Mouse (Mus musculus) kidney, embryonic 15.5 days (tissue): ENCODE measurements around the gene Rps6kc1. TPM values are rescaled to one million over a fixed set of nuclear protein-coding genes. Genes with fewer than 3 reads are reported as not detected.

Source experiments
- ATAC-seq: fragments of 200-750 bp; cut with Nextera tagmentation; replicated peaks from 2 replicates; pipeline ENCODE4 v1.8.0; 2017; ENCODE audit warnings: moderate TSS enrichment; ENCODE audit not compliant: low FRiP score
- H3K27ac ChIP-seq: fragments of 300-500 bp; sonication (generic); 2 replicates; pipeline ENCODE4 v1.5.1; 2015; ENCODE audit warnings: mild to moderate bottlenecking, inconsistent platforms
- H3K27me3 ChIP-seq: fragments of 300-500 bp; sonication (generic); 2 replicates; pipeline ENCODE4 v1.6.1; 2015; ENCODE audit warnings: inconsistent platforms
- H3K36me3 ChIP-seq: fragments of 300-500 bp; sonication (generic); 2 replicates; pipeline ENCODE4 v1.6.1; 2015; ENCODE audit warnings: inconsistent platforms
- H3K4me1 ChIP-seq: fragments of 300-500 bp; sonication (generic); 2 replicates; pipeline ENCODE4 v1.6.1; 2015; ENCODE audit warnings: inconsistent platforms
- H3K4me2 ChIP-seq: fragments of 300-500 bp; sonication (generic); 2 replicates; pipeline ENCODE4 v1.6.1; 2015; ENCODE audit warnings: moderate library complexity, mild to moderate bottlenecking, inconsistent platforms
- H3K4me3 ChIP-seq: fragments of 300-500 bp; sonication (generic); replicated peaks from 2 replicates; pipeline ENCODE4 v1.5.1; 2015; ENCODE audit warnings: mild to moderate bottlenecking, inconsistent platforms
- H3K9ac ChIP-seq: fragments of 300-500 bp; sonication (generic); 2 replicates; pipeline ENCODE4 v1.6.1; 2015; ENCODE audit warnings: mild to moderate bottlenecking, inconsistent platforms
- H3K9me3 ChIP-seq: fragments of 300-500 bp; sonication (generic); replicated peaks from 2 replicates; pipeline ENCODE4 v1.6.1; 2016; ENCODE audit warnings: inconsistent platforms
- WGBS: fragments of 180-500 bp; shearing (Covaris S2); methylation state at CpG from one replicate; pipeline ENCODE4 v1.1.7; 2015; ENCODE audit warnings: mixed read lengths; 5-methylcytosine and 5-hydroxymethylcytosine counted together
- polyA plus RNA-seq: library from polyadenylated mRNA; unstranded; fragments of >200 nt; fragmentation: Nextera tagmentation; extraction: Ambion mirVana; gene quantifications from 2 replicates; pipeline ENCODE4 v1.2.1, GENCODE M21; 2015

The Rps6kc1 gene
- polyA plus RNA-seq, 1 experiment from 2014 or later, result 14.8 TPM

- peaks cover 42% of the 10 kb centered on the region for H3K36me3 ChIP-seq
- H3K4me1 ChIP-seq, result no peaks in the 10 kb centered on the region
- no peaks in the 10 kb centered on the region for H3K27me3 ChIP-seq
- H3K9ac ChIP-seq, result no peak overlapping the region
- WGBS, result 61% methylated on average over 9 of the region's 9 CpGs
- H3K4me3 ChIP-seq, result no peak overlapping the region
- ATAC-seq, result no peak
- no peaks in the 10 kb centered on the region for H3K9me3 ChIP-seq
- H3K27ac ChIP-seq, result no peak overlapping the region
- H3K4me2 ChIP-seq, result no peak overlapping the region
These were observed 12.5 kb downstream of the Rps6kc1 start for GRCm38 (mm10) chr1:190898899-190899575.

- H3K4me3 ChIP-seq, result no peak overlapping the region
- no peaks in the 10 kb centered on the region for H3K9me3 ChIP-seq
- H3K4me2 ChIP-seq, result no peak overlapping the region
- no peaks in the 10 kb centered on the region for H3K27me3 ChIP-seq
- ATAC-seq, result no peak
- 91% methylated on average over 3 of the region's 3 CpGs for WGBS
- no peaks in the 10 kb centered on the region for H3K4me1 ChIP-seq
- H3K27ac ChIP-seq, result no peak overlapping the region
- peaks cover 36% of the 10 kb centered on the region for H3K36me3 ChIP-seq
- H3K9ac ChIP-seq, result no peak overlapping the region
These were observed 13.4 kb downstream of the Rps6kc1 start for GRCm38 (mm10) chr1:190898186-190898585.

GRCm38 (mm10) chr1:190893559-190894167 is 17.9 kb downstream of the Rps6kc1 start:
- Histone ChIP-seq H3K27me3 (no peaks in the 10 kb centered on the region), H3K9ac (no peak overlapping the region), H3K4me2 (no peak overlapping the region), H3K4me3 (no peak overlapping the region), H3K27ac (no peak overlapping the region), H3K36me3 (peaks cover 48% of the 10 kb centered on the region), H3K9me3 (no peaks in the 10 kb centered on the region), H3K4me1 (no peaks in the 10 kb centered on the region)
- no peak for ATAC-seq
- 86% methylated on average over 6 of the region's 6 CpGs for WGBS

- Histone ChIP-seq H3K4me1 (no peaks in the 10 kb centered on the region), H3K27me3 (no peaks in the 10 kb centered on the region), H3K9ac (no peak overlapping the region), H3K9me3 (no peaks in the 10 kb centered on the region), H3K4me2 (no peak overlapping the region), H3K4me3 (no peak overlapping the region), H3K27ac (no peak overlapping the region), H3K36me3 (peaks cover 49% of the 10 kb centered on the region)
- 86% methylated on average over 16 of the region's 16 CpGs for WGBS
- ATAC-seq, result no peak
These were observed 22.9 kb downstream of the Rps6kc1 start for GRCm38 (mm10) chr1:190888646-190889045.

- no peaks in the 10 kb centered on the region for H3K9me3 ChIP-seq
- H3K4me3 ChIP-seq, result no peak overlapping the region
- no peaks in the 10 kb centered on the region for H3K27me3 ChIP-seq
- H3K9ac ChIP-seq, result no peak overlapping the region
- H3K4me1 ChIP-seq, result no peaks in the 10 kb centered on the region
- WGBS, result 88% methylated on average over 2 of the region's 2 CpGs
- H3K27ac ChIP-seq, result no peak overlapping the region
- H3K4me2 ChIP-seq, result no peak overlapping the region
- peaks cover 54% of the 10 kb centered on the region for H3K36me3 ChIP-seq
- no peak for ATAC-seq
These were observed 23.5 kb downstream of the Rps6kc1 start for GRCm38 (mm10) chr1:190888031-190888430.

- Histone ChIP-seq H3K27me3 (no peaks in the 10 kb centered on the region), H3K36me3 (peaks cover 44% of the 10 kb centered on the region), H3K9me3 (no peaks in the 10 kb centered on the region), H3K4me3 (no peak overlapping the region), H3K9ac (no peak overlapping the region), H3K4me2 (no peak overlapping the region), H3K27ac (no peak overlapping the region), H3K4me1 (no peaks in the 10 kb centered on the region)
- no peak for ATAC-seq
- WGBS, result 89% methylated on average over 4 of the region's 4 CpGs
These were observed 25.6 kb downstream of the Rps6kc1 start for GRCm38 (mm10) chr1:190886014-190886413.

GRCm38 (mm10) chr1:190881422-190881821 is 30.1 kb downstream of the Rps6kc1 start:
- Histone ChIP-seq H3K4me2 (no peak overlapping the region), H3K9ac (no peak overlapping the region), H3K9me3 (no peaks in the 10 kb centered on the region), H3K27ac (no peak overlapping the region), H3K27me3 (no peaks in the 10 kb centered on the region), H3K4me1 (no peaks in the 10 kb centered on the region), H3K4me3 (no peak overlapping the region), H3K36me3 (peaks cover 35% of the 10 kb centered on the region)
- no peak for ATAC-seq
- WGBS, result 4% methylated on average over 2 of the region's 2 CpGs

- no peak overlapping the region for H3K4me3 ChIP-seq
- H3K4me1 ChIP-seq, result no peaks in the 10 kb centered on the region
- no peak for ATAC-seq
- H3K27ac ChIP-seq, result no peak overlapping the region
- no peaks in the 10 kb centered on the region for H3K9me3 ChIP-seq
- H3K9ac ChIP-seq, result no peak overlapping the region
- no peak overlapping the region for H3K4me2 ChIP-seq
- no peaks in the 10 kb centered on the region for H3K27me3 ChIP-seq
- WGBS, result 73% methylated on average over 6 of the region's 6 CpGs
- H3K36me3 ChIP-seq, result peaks cover 27% of the 10 kb centered on the region
These were observed 30.9 kb downstream of the Rps6kc1 start for GRCm38 (mm10) chr1:190880638-190881037.

- Histone ChIP-seq H3K4me1 (no peaks in the 10 kb centered on the region), H3K9ac (no peak overlapping the region), H3K4me3 (no peak overlapping the region), H3K4me2 (no peak overlapping the region), H3K27me3 (no peaks in the 10 kb centered on the region), H3K36me3 (peaks cover 14% of the 10 kb centered on the region), H3K27ac (no peak overlapping the region), H3K9me3 (no peaks in the 10 kb centered on the region)
- WGBS, result 95% methylated on average over 6 of the region's 6 CpGs
- no peak for ATAC-seq
These were observed 35.8 kb downstream of the Rps6kc1 start for GRCm38 (mm10) chr1:190875751-190876150.

GRCm38 (mm10) chr1:190875089-190875488 is 36.5 kb downstream of the Rps6kc1 start:
- H3K27me3 ChIP-seq, result no peaks in the 10 kb centered on the region
- no peak overlapping the region for H3K9ac ChIP-seq
- no peak overlapping the region for H3K27ac ChIP-seq
- no peak for ATAC-seq
- H3K4me3 ChIP-seq, result no peak overlapping the region
- no peaks in the 10 kb centered on the region for H3K9me3 ChIP-seq
- 76% methylated on average over 4 of the region's 4 CpGs for WGBS
- H3K4me1 ChIP-seq, result no peaks in the 10 kb centered on the region
- H3K36me3 ChIP-seq, result peaks cover 17% of the 10 kb centered on the region
- no peak overlapping the region for H3K4me2 ChIP-seq

GRCm38 (mm10) chr1:190871068-190871467 is 40.5 kb downstream of the Rps6kc1 start:
- Histone ChIP-seq H3K27ac (no peak overlapping the region), H3K4me2 (no peak overlapping the region), H3K4me1 (no peaks in the 10 kb centered on the region), H3K4me3 (no peak overlapping the region), H3K36me3 (peaks cover 44% of the 10 kb centered on the region), H3K9ac (no peak overlapping the region), H3K9me3 (no peaks in the 10 kb centered on the region), H3K27me3 (no peaks in the 10 kb centered on the region)
- WGBS, result 94% methylated on average over 12 of the region's 12 CpGs
- no peak for ATAC-seq

- ATAC-seq, result no peak
- Histone ChIP-seq H3K36me3 (peaks cover 46% of the 10 kb centered on the region), H3K9ac (no peak overlapping the region), H3K4me1 (no peaks in the 10 kb centered on the region), H3K4me2 (no peak overlapping the region), H3K9me3 (no peaks in the 10 kb centered on the region), H3K27ac (no peak overlapping the region), H3K4me3 (no peak overlapping the region), H3K27me3 (no peaks in the 10 kb centered on the region)
- 88% methylated on average over 4 of the region's 4 CpGs for WGBS
These were observed 41.6 kb downstream of the Rps6kc1 start for GRCm38 (mm10) chr1:190869996-190870395.

- no peaks in the 10 kb centered on the region for H3K27me3 ChIP-seq
- H3K36me3 ChIP-seq, result peaks cover 42% of the 10 kb centered on the region
- WGBS, result 82% methylated on average over 3 of the region's 3 CpGs
- H3K9me3 ChIP-seq, result no peaks in the 10 kb centered on the region
- H3K4me2 ChIP-seq, result no peak overlapping the region
- no peak overlapping the region for H3K27ac ChIP-seq
- H3K4me1 ChIP-seq, result no peaks in the 10 kb centered on the region
- no peak overlapping the region for H3K4me3 ChIP-seq
- no peak overlapping the region for H3K9ac ChIP-seq
- no peak for ATAC-seq
These were observed 42.8 kb downstream of the Rps6kc1 start for GRCm38 (mm10) chr1:190868790-190869189.
